Mouse (Mus musculus) adrenal gland, postnatal 4 days (tissue): ENCODE measurements around the gene Plekhg3. TPM values are rescaled to one million over a fixed set of nuclear protein-coding genes. Genes with fewer than 3 reads are reported as not detected.

Experiments used
- DNase-seq, 2 experiments: peaks; one replicate each; pipeline ENCODE4 v3.0.0; 2021 to 2022; ENCODE audit warnings: low spot score in 2 of 2, mixed read lengths in 2 of 2
- total RNA-seq, 2 experiments: library from RNA; stranded (reverse); gene quantifications; 2 replicates each; pipeline ENCODE4 v1.2.3; 2021

Plekhg3 gene
- total RNA-seq, 2 experiments from 2014 or later = 21.0 to 29.2 TPM

DNA sequence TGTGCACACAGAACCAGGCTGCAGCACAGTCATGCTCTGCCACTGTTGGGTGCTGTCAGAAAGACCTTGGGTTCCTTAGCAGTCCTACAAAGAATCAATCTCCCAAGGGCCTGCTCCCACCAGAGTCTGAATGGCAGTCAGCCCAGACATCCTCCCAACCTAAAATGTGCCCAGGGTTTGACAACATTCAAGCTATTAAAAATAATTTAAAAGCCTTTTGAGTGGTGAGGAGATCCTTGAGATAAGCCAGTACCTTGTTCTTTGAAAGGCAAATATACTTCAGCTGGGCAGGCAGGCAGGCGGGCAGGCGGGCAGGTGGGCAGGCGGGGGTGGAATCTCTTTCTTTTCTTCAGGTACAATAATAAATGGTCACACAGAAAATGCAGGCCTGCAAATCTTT is 5.8 kb upstream of the Plekhg3 start:
- no peak for DNase-seq

DNA sequence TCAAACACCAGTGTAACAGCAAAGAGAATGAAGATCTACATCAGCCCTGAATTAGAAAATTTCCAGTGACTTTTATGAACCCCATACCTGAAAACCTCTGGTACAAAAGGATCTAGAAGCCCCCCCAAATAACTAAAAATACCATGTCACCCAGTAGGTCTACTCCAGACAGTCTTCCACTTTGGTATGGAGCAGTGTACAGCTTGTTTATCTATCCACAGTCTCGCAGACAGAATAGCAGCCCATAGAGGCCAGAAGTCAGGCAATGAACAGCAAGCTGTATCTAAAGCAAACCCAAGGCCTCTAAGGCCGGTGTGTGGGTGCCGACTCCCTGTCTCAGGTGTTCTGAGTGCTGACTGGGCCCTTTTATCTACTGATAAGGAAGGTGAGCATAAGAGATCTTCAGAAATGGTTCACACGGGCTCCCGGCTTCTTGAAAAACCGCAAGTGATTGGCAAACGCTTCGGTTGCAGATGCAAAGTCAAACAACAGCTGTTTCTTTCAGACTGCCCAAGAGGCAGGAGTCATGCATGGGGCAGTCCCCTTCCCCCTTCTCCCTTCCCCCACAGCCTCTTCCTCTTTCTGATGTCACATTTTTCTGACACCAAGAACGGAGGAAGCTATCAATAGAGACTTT is 3.3 kb upstream of the Plekhg3 start:
- no peak for DNase-seq

DNA sequence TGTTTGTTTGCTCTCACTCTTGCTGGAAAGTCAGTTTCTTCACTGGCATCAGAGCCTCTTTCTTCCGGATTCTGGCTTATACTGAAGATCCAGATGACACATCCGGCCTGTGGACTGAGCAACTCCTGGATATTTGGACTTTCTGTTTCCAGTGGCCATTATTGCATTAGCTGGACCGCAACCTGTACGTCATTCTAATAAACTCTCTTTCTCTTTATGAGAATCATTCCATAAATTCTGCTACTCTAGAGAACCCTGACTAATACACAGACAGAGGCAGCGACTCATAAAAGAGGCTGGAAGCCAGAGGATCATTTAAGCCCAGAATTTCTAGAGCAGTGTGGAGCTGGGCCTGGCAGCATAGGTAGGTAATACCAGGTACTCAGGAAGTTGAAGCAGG is 1.9 kb upstream of the Plekhg3 start:
- no peak for DNase-seq

DNA sequence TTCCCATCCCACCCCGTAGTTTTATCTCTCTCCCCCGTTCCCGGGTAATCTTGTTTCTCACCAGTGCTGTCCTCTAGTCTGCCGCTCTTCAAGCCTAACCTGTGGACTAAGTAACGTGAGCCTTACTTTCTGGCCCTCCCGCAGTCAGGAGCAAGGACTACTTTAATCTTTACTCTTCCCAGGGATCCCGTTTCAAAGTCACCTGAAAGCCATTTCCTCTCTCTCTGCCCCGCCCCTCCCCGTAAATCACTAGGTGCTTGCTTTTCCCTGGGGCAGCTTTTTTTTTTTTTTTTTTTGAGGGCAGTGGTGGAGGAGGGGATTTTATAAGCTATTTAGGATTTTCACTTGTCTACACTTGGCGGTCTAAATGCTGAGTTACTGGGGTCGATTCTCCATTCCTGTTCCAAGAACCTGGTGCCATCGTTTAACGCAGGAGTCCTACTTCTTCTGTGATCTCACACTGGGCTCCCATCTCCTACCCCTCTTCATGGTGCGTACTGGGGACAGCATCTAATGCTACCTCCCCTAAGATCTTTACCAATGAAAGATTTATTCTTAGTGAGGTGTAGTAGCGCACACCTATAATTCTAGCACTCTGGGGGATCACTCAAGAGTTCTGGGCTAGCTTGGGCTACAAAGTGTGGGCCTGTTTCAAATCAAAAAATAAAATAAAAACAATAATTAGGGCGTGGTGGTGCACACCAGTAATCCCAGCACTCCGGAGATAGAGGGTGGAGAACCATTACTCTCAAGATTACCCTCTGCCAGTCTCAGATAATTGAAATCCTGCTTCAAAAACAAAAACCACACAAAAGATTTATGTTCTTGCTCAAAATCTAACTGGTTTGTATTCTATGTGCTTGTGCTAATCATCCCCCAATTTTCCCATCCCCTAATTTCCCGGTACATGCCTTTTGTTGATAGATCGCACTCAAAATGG is 1.6 kb downstream of the Plekhg3 start:
- DNase-seq = no peak

DNA sequence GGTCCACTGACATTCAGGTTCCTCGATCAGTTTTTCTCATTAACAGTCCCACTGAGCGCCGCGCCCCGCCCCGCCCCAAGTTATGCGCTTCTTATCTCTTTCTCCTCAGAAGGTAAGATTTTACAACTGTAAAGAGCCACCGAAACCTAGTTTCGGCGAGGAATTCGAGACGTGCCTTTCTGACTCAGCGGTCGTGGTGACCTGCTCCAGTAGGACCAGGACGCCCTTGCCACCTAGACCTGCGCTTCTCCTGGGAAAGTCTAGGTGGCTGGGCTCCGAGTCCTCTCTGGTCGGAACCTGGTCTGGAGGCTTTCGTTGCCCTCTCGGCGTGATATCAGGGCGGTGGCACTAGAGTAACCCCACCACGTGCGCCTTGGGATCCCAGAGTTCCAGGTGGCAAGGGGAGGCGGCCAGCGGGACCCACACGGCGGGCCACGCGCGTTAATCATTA is 2.3 kb downstream of the Plekhg3 start:
- DNase-seq = no peak

DNA sequence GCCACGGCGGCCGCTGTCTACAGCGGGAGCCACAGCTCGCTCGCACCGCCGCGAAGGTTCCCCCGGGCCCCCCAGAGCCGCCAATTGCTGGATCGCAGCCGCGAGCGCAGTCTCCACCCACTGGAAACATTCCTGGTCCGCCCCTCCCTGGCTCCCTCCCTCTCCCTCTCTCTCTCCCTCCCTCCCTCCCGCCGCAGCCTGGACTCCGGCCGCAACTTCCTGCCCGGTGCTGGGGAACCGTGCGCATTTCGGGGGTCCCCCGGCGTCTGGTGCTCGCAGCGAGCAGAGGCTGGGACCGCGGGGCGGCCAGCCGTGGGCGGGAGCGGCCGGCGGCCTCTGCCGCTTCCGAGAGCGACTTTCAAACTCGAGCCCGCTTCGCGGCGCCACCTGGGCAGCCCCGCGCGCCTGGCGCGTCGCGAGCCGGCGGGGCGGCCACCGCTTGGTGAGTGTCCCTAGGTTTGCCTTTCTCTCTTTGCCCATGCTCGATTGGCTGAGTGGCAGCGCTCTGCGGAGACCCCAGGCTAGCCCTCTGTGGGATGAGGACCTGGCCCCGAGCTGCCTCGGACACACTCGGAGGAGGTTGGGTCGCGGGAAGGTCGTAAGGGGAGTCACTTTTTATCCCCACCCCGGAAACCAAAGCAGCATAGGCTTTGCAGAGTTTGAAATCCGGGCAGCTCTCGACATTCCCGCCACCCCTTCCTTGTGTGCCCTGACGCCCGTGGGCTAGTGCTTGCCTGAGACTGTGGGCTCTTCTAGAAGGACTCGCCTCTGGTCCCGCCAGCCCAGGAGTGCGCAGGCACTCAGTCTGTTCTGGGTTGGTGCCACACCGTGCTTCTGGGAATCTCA is 2.9 kb downstream of the Plekhg3 start:
- DNase-seq = peak; percentile 39 to 51

DNA sequence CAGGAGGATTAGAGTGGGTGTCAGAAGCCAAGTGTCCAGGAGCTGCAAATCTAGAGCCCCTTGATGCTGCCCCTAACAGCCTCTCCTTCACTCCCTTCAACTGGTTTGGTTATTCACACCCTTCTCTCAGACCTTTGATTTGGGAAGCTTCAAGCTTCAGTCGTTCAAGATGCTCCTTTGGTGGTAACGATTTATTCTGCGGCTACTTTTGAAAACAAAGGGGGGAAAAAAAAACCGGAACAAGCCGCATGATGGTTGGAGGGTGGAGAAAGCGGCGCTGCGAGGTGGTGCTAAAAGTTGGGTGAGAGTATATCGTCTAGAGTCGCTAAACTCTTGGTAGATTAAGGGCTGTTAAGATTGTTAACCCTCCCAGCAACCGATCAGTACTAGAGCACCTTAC is 3.5 kb downstream of the Plekhg3 start:
- no peak for DNase-seq

DNA sequence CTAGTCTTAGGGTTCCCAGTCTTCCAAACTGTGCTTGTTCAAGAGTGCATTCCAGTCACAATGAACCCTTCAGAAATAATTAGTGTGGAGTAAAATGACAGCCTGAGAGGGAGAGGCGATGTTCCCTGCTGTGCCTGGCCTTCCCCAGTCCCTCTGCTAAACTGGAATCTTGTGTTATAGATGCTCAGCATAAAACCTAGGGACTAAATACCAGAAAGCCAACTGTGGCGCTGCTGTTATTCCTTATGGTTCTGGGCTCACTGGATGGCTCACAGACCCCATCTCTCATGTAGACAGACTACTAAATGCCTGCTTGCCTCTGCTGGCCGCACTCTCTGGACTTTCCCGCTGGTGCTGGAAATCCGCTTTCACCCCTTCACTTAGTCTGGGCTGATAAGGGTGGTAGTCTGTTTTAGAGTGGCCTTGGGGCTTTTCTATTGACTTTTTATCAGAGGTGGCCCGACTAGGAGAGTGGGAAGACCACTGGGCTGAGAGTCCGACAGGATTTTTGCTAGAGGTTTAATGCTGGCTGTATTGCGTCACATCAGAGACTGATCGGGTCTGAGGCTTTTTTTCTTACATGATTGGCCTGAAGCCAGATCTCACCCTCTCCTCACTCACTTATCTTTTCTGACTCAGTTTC is 4.1 kb downstream of the Plekhg3 start:
- DNase-seq = no peak

DNA sequence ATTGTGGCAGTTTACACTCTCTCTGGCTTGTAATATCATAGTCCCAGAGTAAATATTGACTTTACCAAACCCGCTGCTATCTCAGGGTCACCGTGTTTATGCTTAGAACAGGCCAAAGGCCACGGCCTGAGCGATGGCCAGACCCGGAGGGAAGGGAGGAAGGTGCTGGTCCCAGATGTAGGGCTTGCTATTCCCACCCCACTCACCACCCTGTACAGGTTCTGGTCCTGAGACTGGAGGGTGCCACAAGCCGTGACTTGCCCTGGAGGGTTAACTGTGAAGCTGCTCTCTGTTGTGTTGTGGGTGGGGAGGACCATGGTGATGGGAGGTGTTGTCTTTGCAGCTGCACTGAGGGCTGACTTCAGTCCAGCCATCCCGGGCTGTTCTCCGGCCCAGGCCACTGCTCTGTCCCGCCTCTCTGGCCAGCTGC is 4.8 kb downstream of the Plekhg3 start:
- DNase-seq = no peak

DNA sequence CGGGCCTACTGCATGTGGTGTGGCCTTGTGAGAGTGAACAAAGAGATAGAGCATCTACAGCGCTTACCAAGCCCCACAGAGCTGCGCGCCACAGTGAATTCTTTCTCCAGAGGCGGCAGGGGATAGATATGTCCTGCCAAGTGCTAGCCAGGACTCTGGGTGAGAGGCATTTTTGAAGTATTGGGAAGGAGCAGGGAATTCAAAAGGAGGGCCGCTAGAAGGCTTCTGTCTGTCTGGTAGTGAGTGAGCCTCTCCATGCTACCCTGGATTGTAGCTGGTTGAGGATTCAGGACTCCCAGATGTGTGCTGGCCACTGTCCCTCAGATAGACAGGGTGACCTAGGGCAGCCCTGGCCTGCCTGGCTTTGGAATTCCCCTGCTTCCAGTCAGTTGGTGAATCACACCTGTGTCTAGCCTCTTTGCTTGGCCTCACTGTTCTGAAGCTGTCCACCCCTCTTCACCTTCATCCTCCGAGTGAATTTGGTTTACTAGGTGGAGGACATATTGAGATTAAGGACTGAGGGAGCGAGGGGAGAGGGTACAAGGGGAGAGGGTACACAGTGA is 6.0 kb downstream of the Plekhg3 start:
- no peak for DNase-seq

DNA sequence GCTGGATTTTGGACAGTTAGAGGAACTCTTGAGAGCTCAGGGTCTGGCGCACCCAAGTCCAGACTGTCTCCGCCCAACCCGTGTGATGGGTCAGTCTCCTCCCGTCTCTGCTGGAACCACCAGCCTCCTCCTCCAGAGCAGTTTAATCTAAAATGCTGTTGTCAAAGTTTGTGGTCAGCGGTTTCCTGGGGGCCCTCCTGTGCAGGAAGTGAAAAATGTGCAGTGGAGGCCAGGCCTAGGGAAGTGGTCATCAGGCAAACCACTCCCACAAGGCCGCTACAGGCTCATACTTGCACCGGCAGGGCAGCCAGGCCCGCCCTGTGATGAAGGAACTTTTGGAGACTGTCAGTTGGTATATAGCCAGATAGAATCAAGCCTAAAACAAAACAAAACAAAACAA is 6.7 kb downstream of the Plekhg3 start:
- no peak for DNase-seq

DNA sequence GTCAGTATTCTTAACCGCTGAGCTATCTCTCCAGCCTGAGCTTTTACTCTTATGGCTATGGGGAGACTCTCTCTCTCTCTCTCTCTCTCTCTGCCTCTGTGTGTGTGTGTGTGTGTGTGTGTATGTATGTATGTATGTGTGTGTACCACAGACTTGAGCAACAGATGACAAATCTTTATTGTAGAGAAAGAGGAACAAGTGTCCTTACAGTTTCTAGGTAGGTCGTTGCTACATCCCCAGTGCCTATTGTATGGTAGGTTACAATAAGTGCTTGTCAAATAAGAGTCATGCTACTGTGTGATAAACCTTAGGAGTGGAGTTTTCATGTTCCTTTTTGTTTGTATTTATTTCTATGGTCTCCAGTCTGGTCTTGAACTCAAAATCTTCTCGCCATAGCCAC is 9.5 kb downstream of the Plekhg3 start:
- no peak for DNase-seq

DNA sequence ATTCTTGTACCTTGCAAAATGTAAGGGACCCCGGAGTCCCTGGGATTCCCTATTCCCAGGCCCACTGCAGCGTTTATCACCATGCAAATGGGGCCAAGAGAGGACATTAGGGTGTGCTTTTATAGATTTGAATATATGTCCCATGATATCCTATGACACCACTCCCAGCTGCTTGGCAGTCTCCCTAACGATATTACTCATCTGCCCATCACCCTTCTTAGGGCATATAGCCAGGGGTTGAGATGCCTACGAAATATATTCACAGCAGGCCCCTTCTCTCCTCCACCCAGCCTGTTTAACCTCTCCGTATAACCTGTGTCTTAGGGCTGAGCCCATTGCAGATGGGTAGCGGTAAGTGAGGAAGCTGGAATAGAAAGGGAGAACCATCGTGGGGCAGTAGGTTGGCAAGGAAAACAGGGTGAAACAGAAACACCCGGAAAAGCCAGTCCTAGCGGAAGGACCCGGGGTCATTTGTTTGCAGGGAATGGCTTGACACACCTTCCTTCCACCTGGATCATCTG is 10.1 kb downstream of the Plekhg3 start:
- DNase-seq = no peak

DNA sequence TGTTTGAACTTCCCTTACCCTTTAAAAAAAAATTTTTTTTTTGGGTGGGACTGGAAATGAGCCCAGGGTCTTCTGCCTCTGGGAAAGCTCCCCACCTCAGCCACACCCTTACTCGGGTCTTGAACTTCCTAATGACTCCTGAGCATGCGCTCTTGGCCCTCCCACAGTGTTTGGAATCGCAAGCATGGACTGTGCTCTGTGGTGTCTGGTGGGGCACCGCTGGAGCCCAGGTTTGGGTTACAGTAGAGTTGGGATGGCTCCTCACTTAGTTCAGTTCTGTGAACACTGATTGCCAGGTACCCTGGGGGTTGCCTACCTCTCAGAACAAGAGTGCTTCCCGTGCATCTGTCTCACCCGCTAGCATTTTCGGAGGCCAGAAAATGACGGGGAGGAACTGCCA is 10.8 kb downstream of the Plekhg3 start:
- no peak for DNase-seq

DNA sequence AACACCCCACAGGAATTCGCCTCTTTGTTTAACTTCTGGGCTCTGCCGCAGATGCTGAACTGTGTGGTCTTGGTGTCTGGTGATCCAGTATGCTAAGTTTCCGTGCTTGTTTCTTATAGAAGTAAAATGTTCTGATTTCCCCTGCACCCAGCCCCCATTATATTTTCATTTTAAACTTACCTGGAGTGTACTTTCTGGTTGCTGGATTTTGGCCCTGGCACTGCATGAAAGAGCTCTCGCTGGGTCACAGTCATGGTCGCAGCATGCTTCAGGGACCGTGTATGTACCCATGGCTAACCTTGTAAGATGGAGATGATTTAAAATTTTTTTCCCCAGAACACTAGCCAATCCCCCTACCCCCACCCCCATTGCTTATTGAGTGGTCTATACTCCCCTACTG is 11.2 kb downstream of the Plekhg3 start:
- DNase-seq = no peak

DNA sequence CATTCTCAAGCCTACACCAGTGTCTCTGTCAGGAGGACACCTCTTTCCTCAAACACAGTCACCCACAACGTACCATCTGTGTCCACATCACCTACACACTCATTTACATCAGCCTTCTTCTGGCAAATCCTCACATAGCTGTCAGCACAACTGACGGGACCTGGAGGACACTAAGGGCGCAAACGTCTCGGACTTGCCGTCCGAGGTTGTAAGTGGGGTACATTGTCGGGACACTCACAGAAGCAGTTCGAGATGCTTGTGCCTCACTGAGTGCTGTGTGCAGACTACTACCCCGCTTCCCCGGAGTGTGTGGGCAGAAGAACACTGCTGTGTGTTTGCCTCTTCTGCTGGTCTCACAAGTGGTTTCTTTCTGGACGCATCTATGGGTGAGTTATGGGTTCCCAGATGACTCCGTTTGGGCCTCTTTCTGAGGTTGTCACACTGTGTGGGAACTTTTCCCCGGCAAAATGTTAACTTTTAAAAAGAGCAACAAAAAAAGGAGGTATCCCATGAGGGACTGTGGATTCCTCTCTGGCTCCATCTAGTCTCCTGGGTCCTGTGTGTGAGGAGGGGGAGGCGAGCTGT is 15.2 kb downstream of the Plekhg3 start:
- no peak for DNase-seq

DNA sequence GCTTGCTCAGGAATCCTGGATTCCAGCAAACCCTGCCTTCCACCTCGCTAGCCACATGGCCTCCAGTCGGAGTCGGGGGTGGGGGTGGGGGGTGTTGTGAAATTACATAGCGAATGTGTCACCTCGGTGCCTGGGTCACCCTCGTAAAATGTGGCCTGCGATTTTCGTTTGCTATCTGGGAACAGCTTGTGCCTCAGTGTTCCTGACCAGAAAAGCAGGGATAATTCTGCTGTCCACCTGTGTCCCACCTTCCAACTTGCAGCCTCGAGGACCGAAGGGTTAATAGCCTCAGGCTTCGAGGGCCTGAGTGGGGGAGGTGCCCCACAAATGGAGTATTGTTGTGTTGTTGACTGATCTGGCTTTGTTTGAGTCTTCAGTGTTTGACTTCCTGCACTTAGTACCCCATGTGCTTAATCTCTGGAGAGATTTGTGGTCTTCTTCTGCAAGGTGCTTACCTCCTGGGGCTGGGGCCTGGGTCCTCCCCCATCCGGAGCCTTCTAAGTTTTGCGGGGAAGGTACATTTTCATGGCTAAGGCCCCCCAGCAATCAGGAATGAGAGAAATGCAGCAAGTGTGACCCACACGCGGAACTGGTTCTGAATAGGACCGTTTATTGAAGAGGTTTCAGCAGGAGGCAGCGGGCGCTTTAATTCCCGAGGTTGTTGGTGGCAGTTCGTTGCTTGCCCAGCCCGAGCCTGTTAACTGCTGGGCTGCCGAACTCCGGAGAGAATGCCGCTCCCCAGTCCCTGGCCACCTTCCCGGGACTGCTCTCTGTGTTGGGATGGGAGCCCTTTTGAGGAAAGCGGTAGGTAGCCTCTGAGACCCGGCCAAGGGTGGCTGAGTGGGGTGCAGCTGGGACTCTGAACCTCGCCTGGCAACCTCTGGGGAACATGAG is 15.9 kb downstream of the Plekhg3 start:
- no peak for DNase-seq

DNA sequence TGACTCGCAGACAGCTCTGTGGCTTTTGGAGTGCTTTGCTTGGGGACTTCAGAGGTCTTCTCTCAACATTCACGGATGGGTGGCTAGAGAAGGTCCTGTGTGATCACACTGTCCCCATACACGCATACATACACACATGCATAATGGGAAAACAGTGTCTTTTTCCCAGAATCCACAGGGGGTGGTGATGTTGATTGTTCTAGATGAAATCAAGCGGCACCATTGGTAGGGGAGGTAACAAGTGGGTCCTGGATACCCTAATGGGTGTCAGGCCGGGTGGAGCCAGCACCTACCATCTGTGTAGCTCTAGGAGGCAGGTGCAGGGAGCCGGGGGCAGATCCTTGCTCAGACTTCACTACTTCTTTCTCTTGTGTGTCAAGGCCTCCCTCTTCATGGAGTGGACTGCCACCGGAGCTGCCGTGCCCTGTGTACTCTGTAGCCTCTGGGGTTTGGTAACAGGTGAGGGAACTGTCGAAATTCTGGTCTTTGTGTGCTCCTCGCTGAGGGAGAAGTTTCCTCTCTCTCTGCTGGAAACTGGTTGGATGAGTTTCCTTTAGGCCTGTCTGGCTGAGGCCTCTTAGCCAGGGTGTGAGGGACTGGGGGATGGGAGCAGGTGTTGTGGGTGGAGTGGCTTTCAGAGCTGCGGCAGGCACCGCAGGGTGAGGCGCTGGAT is 16.9 kb downstream of the Plekhg3 start:
- no peak for DNase-seq

DNA sequence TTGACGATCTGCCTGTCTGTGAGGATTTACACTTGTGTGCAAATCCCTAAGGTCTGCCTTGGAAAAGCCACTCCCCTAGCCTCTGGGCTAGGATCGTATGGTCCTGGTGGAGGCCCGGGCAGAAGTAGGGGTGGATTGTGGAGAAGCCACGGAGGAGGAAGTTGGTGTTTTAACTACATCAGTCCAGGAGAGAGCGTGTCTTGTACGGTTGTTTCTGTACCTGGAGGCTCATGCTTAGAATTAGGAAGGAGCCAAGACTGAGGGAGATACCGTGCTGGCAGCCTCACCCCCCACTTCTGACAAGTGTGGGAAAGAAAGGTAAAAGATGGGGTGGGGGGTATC is 17.4 kb downstream of the Plekhg3 start:
- DNase-seq = no peak
